Mouse (Mus musculus): ENCODE data around the gene Unc80.

- no peak for TF ChIP-seq ZC3H11A (IDR thresholded peaks at IDR 0.05; ENCODE audit: borderline replicate concordance, low read depth, low read length)
- TF ChIP-seq MAFK (IDR thresholded peaks at IDR 0.05; ENCODE audit: insufficient read depth, low read depth, low read length) = no peak
- no peak for TF ChIP-seq ZNF384 (IDR thresholded peaks at IDR 0.05; ENCODE audit: low read depth, low read length)
- no peak for TF ChIP-seq CHD2 (IDR thresholded peaks at IDR 0.05; ENCODE audit: low read depth, low read length)
- no peak for TF ChIP-seq HCFC1 (IDR thresholded peaks at IDR 0.05; ENCODE audit: borderline replicate concordance, insufficient read depth, low read length)
These were observed 93.6 kb downstream of the Unc80 start for GRCm38 (mm10) chr1:66561636-66562270.
